Mouse (Mus musculus) bone marrow, adult 2 months (tissue): Measurements from ENCODE around the gene Orai1.
A peak's percentile ranks its signal among the peaks of the same experiment; 100 is the strongest.

ENCODE experiments used
- CTCF ChIP-seq: fragments of 200-500 bp; IDR thresholded peaks from 2 replicates; pipeline ENCODE4 v1.5.1; 2011; ENCODE audit warnings: low read length, control low read depth; ENCODE audit not compliant: control insufficient read depth, insufficient read depth
- POLR2A ChIP-seq: fragments of 200-500 bp; IDR thresholded peaks from 2 replicates; pipeline ENCODE4 v1.6.1; 2011; ENCODE audit warnings: low read depth, mild to moderate bottlenecking, control low read depth, low read length, borderline replicate concordance; ENCODE audit not compliant: control insufficient read depth

GRCm38 (mm10) chr5:123057366-123058250 is 42.7 kb downstream of the Orai1 start:
- TF ChIP-seq CTCF, result peak; percentile 36; the same call in 1 of the 2 replicates
- peak; percentile 87 for TF ChIP-seq POLR2A
